Mouse (Mus musculus): ENCODE data around the gene Slc16a2. TPM values are rescaled to one million over a fixed set of nuclear protein-coding genes. Genes with fewer than 3 reads are reported as not detected.
A peak's percentile ranks its signal among the peaks of the same experiment; 100 is the strongest.

Slc16a2 gene
- 12.3 and 12.8 TPM in 2 replicates for polyA plus RNA-seq (2012; rRNA removed)

- peak within 1 kb of the TSS; percentile 71 for H3K4me3 ChIP-seq (replicated peaks; ENCODE audit: insufficient read depth, low read depth, low read length)
- H3K4me1 ChIP-seq (ENCODE audit: control insufficient read depth, insufficient read depth, low read length): no peaks in the 10 kb centered on the region
- TF ChIP-seq CTCF (IDR thresholded peaks at IDR 0.05; ENCODE audit: borderline replicate concordance, insufficient read depth, low read depth, low read length) (no peak), POLR2A (IDR thresholded peaks at IDR 0.05; ENCODE audit: borderline replicate concordance, insufficient read depth, low read length) (peak; percentile 34; the same call in 1 of the 2 replicates)
- H3K27me3 ChIP-seq (ENCODE audit: control insufficient read depth, insufficient read depth, low read length): no peaks in the 10 kb centered on the region
- WGBS: 11% methylated on average over 7 of the region's 17 CpGs
- H3K27ac ChIP-seq (ENCODE audit: insufficient read depth, low read length): peak within 1 kb of the TSS; percentile 47; the same call in 1 of the 2 replicates
- DNase-seq: peak; percentile 65 to 70
These were observed at the start of gene Slc16a2 for GRCm38 (mm10) chrX:103821832-103822196. TSS of gene Slc16a2 (minus strand) at chrX:103821983.

- DNase-seq: no peak
- Histone ChIP-seq H3K27me3 (ENCODE audit: control insufficient read depth, insufficient read depth, low read length) (no peaks in the 10 kb centered on the region), H3K27ac (ENCODE audit: insufficient read depth, low read length) (no peak overlapping the region), H3K4me1 (ENCODE audit: control insufficient read depth, insufficient read depth, low read length) (no peaks in the 10 kb centered on the region), H3K4me3 (replicated peaks; ENCODE audit: insufficient read depth, low read depth, low read length) (no peak overlapping the region)
- 13% methylated on average over 2 of the region's 2 CpGs for WGBS
- TF ChIP-seq CTCF (IDR thresholded peaks at IDR 0.05; ENCODE audit: borderline replicate concordance, insufficient read depth, low read depth, low read length) (no peak), POLR2A (IDR thresholded peaks at IDR 0.05; ENCODE audit: borderline replicate concordance, insufficient read depth, low read length) (no peak)
These were observed 41.7 kb upstream of the Slc16a2 start for GRCm38 (mm10) chrX:103863502-103863901.

- Histone ChIP-seq H3K4me1 (ENCODE audit: control insufficient read depth, insufficient read depth, low read length) (no peaks in the 10 kb centered on the region), H3K27ac (ENCODE audit: insufficient read depth, low read length) (no peak overlapping the region), H3K4me3 (replicated peaks; ENCODE audit: insufficient read depth, low read depth, low read length) (no peak overlapping the region), H3K27me3 (ENCODE audit: control insufficient read depth, insufficient read depth, low read length) (no peaks in the 10 kb centered on the region)
- 61% methylated on average over 3 of the region's 3 CpGs for WGBS
- TF ChIP-seq POLR2A (IDR thresholded peaks at IDR 0.05; ENCODE audit: borderline replicate concordance, insufficient read depth, low read length) (no peak), CTCF (IDR thresholded peaks at IDR 0.05; ENCODE audit: borderline replicate concordance, insufficient read depth, low read depth, low read length) (no peak)
- no peak for DNase-seq
These were observed 41.1 kb upstream of the Slc16a2 start for GRCm38 (mm10) chrX:103862877-103863276.

- Histone ChIP-seq H3K27ac (ENCODE audit: insufficient read depth, low read length) (no peak overlapping the region), H3K4me3 (replicated peaks; ENCODE audit: insufficient read depth, low read depth, low read length) (no peak overlapping the region), H3K27me3 (ENCODE audit: control insufficient read depth, insufficient read depth, low read length) (no peaks in the 10 kb centered on the region), H3K4me1 (ENCODE audit: control insufficient read depth, insufficient read depth, low read length) (no peaks in the 10 kb centered on the region)
- TF ChIP-seq POLR2A (IDR thresholded peaks at IDR 0.05; ENCODE audit: borderline replicate concordance, insufficient read depth, low read length) (no peak), CTCF (IDR thresholded peaks at IDR 0.05; ENCODE audit: borderline replicate concordance, insufficient read depth, low read depth, low read length) (no peak)
- DNase-seq: peak in 1 of 2 experiments; percentile 4
- 33% methylated on average over 2 of the region's 2 CpGs for WGBS
These were observed 23.5 kb upstream of the Slc16a2 start for GRCm38 (mm10) chrX:103845266-103845665.

GRCm38 (mm10) chrX:103828836-103829235 is 7.1 kb upstream of the Slc16a2 start:
- 97% methylated on average over 2 of the region's 2 CpGs for WGBS
- TF ChIP-seq POLR2A (IDR thresholded peaks at IDR 0.05; ENCODE audit: borderline replicate concordance, insufficient read depth, low read length) (no peak), CTCF (IDR thresholded peaks at IDR 0.05; ENCODE audit: borderline replicate concordance, insufficient read depth, low read depth, low read length) (no peak)
- Histone ChIP-seq H3K27ac (ENCODE audit: insufficient read depth, low read length) (no peak overlapping the region), H3K4me3 (replicated peaks; ENCODE audit: insufficient read depth, low read depth, low read length) (no peak overlapping the region), H3K4me1 (ENCODE audit: control insufficient read depth, insufficient read depth, low read length) (no peaks in the 10 kb centered on the region), H3K27me3 (ENCODE audit: control insufficient read depth, insufficient read depth, low read length) (no peaks in the 10 kb centered on the region)
- no peak for DNase-seq

GRCm38 (mm10) chrX:103822271-103822811 is 558 bp upstream of the Slc16a2 start:
- no peaks in the 10 kb centered on the region for H3K4me1 ChIP-seq (ENCODE audit: control insufficient read depth, insufficient read depth, low read length)
- DNase-seq: peak; percentile 32 to 35
- peak overlapping the region; percentile 71 for H3K4me3 ChIP-seq (replicated peaks; ENCODE audit: insufficient read depth, low read depth, low read length)
- H3K27ac ChIP-seq (ENCODE audit: insufficient read depth, low read length): peak overlapping the region; percentile 47; the same call in 1 of the 2 replicates
- TF ChIP-seq CTCF (IDR thresholded peaks at IDR 0.05; ENCODE audit: borderline replicate concordance, insufficient read depth, low read depth, low read length): no peak
- TF ChIP-seq POLR2A (IDR thresholded peaks at IDR 0.05; ENCODE audit: borderline replicate concordance, insufficient read depth, low read length): no peak
- H3K27me3 ChIP-seq (ENCODE audit: control insufficient read depth, insufficient read depth, low read length): no peaks in the 10 kb centered on the region
- 6% methylated on average over 19 of the region's 20 CpGs for WGBS

GRCm38 (mm10) chrX:103821195-103821831 is 470 bp downstream of the Slc16a2 start:
- Histone ChIP-seq H3K27ac (ENCODE audit: insufficient read depth, low read length) (no peak overlapping the region), H3K4me3 (replicated peaks; ENCODE audit: insufficient read depth, low read depth, low read length) (peak overlapping the region; percentile 71), H3K27me3 (ENCODE audit: control insufficient read depth, insufficient read depth, low read length) (no peaks in the 10 kb centered on the region), H3K4me1 (ENCODE audit: control insufficient read depth, insufficient read depth, low read length) (no peaks in the 10 kb centered on the region)
- TF ChIP-seq CTCF (IDR thresholded peaks at IDR 0.05; ENCODE audit: borderline replicate concordance, insufficient read depth, low read depth, low read length): no peak
- TF ChIP-seq POLR2A (IDR thresholded peaks at IDR 0.05; ENCODE audit: borderline replicate concordance, insufficient read depth, low read length): no peak
- WGBS: 7% methylated on average over 37 of the region's 37 CpGs
- DNase-seq: no peak

All from cerebellum, adult 2 months (tissue).